Mouse (Mus musculus): ENCODE measurements at regions not wholly inside any gene's neighbourhood (a gene's known extent, or its start where the extent isn't known, plus 50 kb on each side); places are given as distances from the start of the nearest gene placed in this dataset.

GRCm38 (mm10) chr16:53480664-53481063 lies 1026.8 kb upstream of the Alcam start:
- DNase-seq (ENCODE audit: low spot score), result no peak

- DNase-seq (ENCODE audit: low spot score), result no peak
Observed at GRCm38 (mm10) chr16:53439511-53439910, 985.6 kb upstream of the Alcam start.

GRCm38 (mm10) chr16:53418416-53418815 lies 964.5 kb upstream of the Alcam start:
- DNase-seq (ENCODE audit: low spot score), result no peak

- DNase-seq (ENCODE audit: low spot score), result no peak
Observed at GRCm38 (mm10) chr16:53385176-53385575, 931.3 kb upstream of the Alcam start.

- no peak for DNase-seq (ENCODE audit: low spot score)
Observed at GRCm38 (mm10) chr16:53342153-53342552, 888.3 kb upstream of the Alcam start.

GRCm38 (mm10) chr16:53326353-53326752 lies 872.5 kb upstream of the Alcam start:
- no peak for DNase-seq (ENCODE audit: low spot score)

GRCm38 (mm10) chr16:53292081-53292480 lies 838.2 kb upstream of the Alcam start:
- DNase-seq (ENCODE audit: low spot score), result no peak

GRCm38 (mm10) chr16:53282014-53282413 lies 828.1 kb upstream of the Alcam start:
- no peak for DNase-seq (ENCODE audit: low spot score)

- peak; percentile 81 for DNase-seq (ENCODE audit: low spot score)
Observed at GRCm38 (mm10) chr16:53266116-53266515, 812.2 kb upstream of the Alcam start.

- no peak for DNase-seq (ENCODE audit: low spot score)
Observed at GRCm38 (mm10) chr16:53245365-53245764, 791.5 kb upstream of the Alcam start.

GRCm38 (mm10) chr16:53242126-53242537 lies 788.3 kb upstream of the Alcam start:
- DNase-seq (ENCODE audit: low spot score), result no peak

- DNase-seq (ENCODE audit: low spot score), result no peak
Observed at GRCm38 (mm10) chr16:53218886-53219285, 765.0 kb upstream of the Alcam start.

- DNase-seq (ENCODE audit: low spot score), result no peak
Observed at GRCm38 (mm10) chr16:53201449-53201848, 747.6 kb upstream of the Alcam start.

- no peak for DNase-seq (ENCODE audit: low spot score)
Observed at GRCm38 (mm10) chr16:53186444-53186843, 732.6 kb upstream of the Alcam start.

- DNase-seq (ENCODE audit: low spot score), result no peak
Observed at GRCm38 (mm10) chr16:53156352-53156751, 702.5 kb upstream of the Alcam start.

GRCm38 (mm10) chr16:53130677-53131076 lies 676.8 kb upstream of the Alcam start:
- no peak for DNase-seq (ENCODE audit: low spot score)

- no peak for DNase-seq (ENCODE audit: low spot score)
Observed at GRCm38 (mm10) chr16:53108726-53109125, 654.9 kb upstream of the Alcam start.

- DNase-seq (ENCODE audit: low spot score), result no peak
Observed at GRCm38 (mm10) chr16:53095396-53095929, 641.6 kb upstream of the Alcam start.

- peak; percentile 3 for DNase-seq (ENCODE audit: low spot score)
Observed at GRCm38 (mm10) chr16:53073856-53074568, 620.1 kb upstream of the Alcam start.

- no peak for DNase-seq (ENCODE audit: low spot score)
Observed at GRCm38 (mm10) chr16:53071887-53072682, 618.2 kb upstream of the Alcam start.

GRCm38 (mm10) chr16:53064151-53064550 lies 610.3 kb upstream of the Alcam start:
- DNase-seq (ENCODE audit: low spot score), result no peak

GRCm38 (mm10) chr16:53063061-53063460 lies 609.2 kb upstream of the Alcam start:
- no peak for DNase-seq (ENCODE audit: low spot score)

GRCm38 (mm10) chr16:53026056-53026455 lies 572.2 kb upstream of the Alcam start:
- DNase-seq (ENCODE audit: low spot score), result no peak

Data from layer of hippocampus, adult 11-12 months (tissue).